Mouse (Mus musculus) cortical plate, adult 2 months (tissue): Measurements from ENCODE around the gene Syk.

Source experiments
- CTCF ChIP-seq: fragments of 200-500 bp; IDR thresholded peaks from 2 replicates; pipeline ENCODE4 v1.5.1; 2011; ENCODE audit warnings: mild to moderate bottlenecking, control low read depth, low read length; ENCODE audit not compliant: insufficient read depth; ENCODE audit errors: extremely low read depth
- POLR2A ChIP-seq: fragments of 200-500 bp; IDR thresholded peaks from 2 replicates; pipeline ENCODE4 v1.6.1; 2011; ENCODE audit warnings: mild to moderate bottlenecking, low read length, control low read depth; ENCODE audit not compliant: insufficient read depth; ENCODE audit errors: extremely low read depth

DNA sequence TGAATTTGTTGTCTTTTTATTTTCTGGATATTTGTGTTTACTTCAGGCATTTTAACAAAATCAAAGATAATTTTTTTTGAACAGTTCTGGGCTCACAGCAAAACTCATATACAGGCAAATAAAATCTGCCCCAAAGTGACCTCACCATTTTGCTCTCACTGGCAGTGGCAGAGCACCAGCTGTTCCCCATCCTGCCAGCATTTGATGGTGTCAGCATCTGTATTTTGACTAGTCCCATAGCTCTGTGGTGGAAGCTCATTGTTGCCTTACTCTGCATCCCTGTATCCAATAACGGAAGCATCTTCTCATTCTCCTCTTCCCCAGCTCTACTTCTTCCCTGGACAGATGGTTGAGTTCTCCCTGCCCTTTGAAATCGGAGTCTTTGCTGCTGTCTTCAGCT, 4.2 kb upstream of the Syk start:
- TF ChIP-seq CTCF (no peak), POLR2A (no peak)
